Mouse (Mus musculus) forebrain, embryonic 12.5 days (tissue): ENCODE measurements at regions not wholly inside any gene's neighbourhood (a gene's known extent, or its start where the extent isn't known, plus 50 kb on each side); places are given as distances from the start of the nearest gene placed in this dataset.
A peak's percentile ranks its signal among the peaks of the same experiment; 100 is the strongest.

Experiments
- ATAC-seq: fragments of 200-750 bp; cut with Nextera tagmentation; 2 replicates; pipeline ENCODE4 v1.8.0; 2017; ENCODE audit warnings: moderate TSS enrichment; ENCODE audit not compliant: low FRiP score
- H3K27ac ChIP-seq: fragments of 300-500 bp; sonication (generic); 2 replicates; pipeline ENCODE4 v1.5.1; 2016; ENCODE audit warnings: mild to moderate bottlenecking
- H3K27me3 ChIP-seq: fragments of 300-500 bp; sonication (generic); 2 replicates; pipeline ENCODE4 v1.6.1; 2016; ENCODE audit warnings: mild to moderate bottlenecking
- H3K36me3 ChIP-seq: fragments of 300-500 bp; sonication (generic); replicated peaks from 2 replicates; pipeline ENCODE4 v1.6.1; 2016; ENCODE audit warnings: mild to moderate bottlenecking
- H3K4me1 ChIP-seq: fragments of 300-500 bp; sonication (generic); 2 replicates; pipeline ENCODE4 v1.6.1; 2016
- H3K4me2 ChIP-seq: fragments of 300-500 bp; sonication (generic); 2 replicates; pipeline ENCODE4 v1.6.1; 2016; ENCODE audit warnings: mild to moderate bottlenecking, moderate library complexity
- H3K4me3 ChIP-seq: fragments of 300-500 bp; sonication (generic); replicated peaks from 2 replicates; pipeline ENCODE4 v1.5.1; 2016; ENCODE audit warnings: mild to moderate bottlenecking
- H3K9ac ChIP-seq: fragments of 300-500 bp; sonication (generic); 2 replicates; pipeline ENCODE4 v1.6.1; 2016; ENCODE audit warnings: mild to moderate bottlenecking
- H3K9me3 ChIP-seq: fragments of 300-500 bp; sonication (generic); 2 replicates; pipeline ENCODE4 v1.6.1; 2016
- WGBS: fragments of 180-500 bp; shearing (Covaris S2); methylation state at CpG from one replicate; pipeline ENCODE4 v1.1.7; 2016; 5-methylcytosine and 5-hydroxymethylcytosine counted together

GRCm38 (mm10) chr1:108797053-108797801 lies 1185.0 kb upstream of the Cdh7 start:
- 17% methylated on average over 1 of the region's 1 CpGs for WGBS
- H3K9ac ChIP-seq: no peak overlapping the region
- H3K36me3 ChIP-seq: no peaks in the 10 kb centered on the region
- ATAC-seq: peak; percentile 92
- no peak overlapping the region for H3K4me3 ChIP-seq
- H3K4me2 ChIP-seq: no peak overlapping the region
- no peaks in the 10 kb centered on the region for H3K4me1 ChIP-seq
- no peak overlapping the region for H3K27ac ChIP-seq
- H3K27me3 ChIP-seq: no peaks in the 10 kb centered on the region
- no peaks in the 10 kb centered on the region for H3K9me3 ChIP-seq

GRCm38 (mm10) chr1:108800101-108800500 lies 1182.1 kb upstream of the Cdh7 start:
- no peak for ATAC-seq
- no peaks in the 10 kb centered on the region for H3K27me3 ChIP-seq
- no peaks in the 10 kb centered on the region for H3K9me3 ChIP-seq
- no peaks in the 10 kb centered on the region for H3K4me1 ChIP-seq
- H3K4me3 ChIP-seq: no peak overlapping the region
- no peaks in the 10 kb centered on the region for H3K36me3 ChIP-seq
- WGBS: 33% methylated on average over 4 of the region's 4 CpGs
- H3K27ac ChIP-seq: no peak overlapping the region
- H3K4me2 ChIP-seq: no peak overlapping the region
- no peak overlapping the region for H3K9ac ChIP-seq

DNA sequence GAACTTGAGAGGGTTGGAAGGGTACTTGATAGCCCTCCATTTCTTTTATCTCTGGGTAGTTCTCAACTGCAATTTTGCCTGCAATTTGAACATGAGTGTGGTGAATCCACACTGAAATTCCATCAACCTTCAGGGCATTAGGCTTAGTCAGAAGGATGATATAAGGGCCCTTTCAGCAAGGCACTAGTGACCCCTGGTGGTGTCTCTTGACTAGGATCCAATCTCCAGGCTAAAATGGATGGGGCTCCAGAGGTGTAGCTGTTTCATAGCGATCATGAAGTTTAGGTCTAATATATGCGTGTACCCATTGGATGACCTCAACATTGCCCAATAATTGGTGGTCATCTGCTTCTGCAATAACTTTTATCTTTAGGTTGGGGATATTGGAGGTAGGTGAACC lies 1155.0 kb upstream of the Cdh7 start:
- Histone ChIP-seq H3K27me3 (no peaks in the 10 kb centered on the region), H3K27ac (no peak overlapping the region), H3K4me2 (no peak overlapping the region), H3K9ac (no peak overlapping the region), H3K4me1 (no peaks in the 10 kb centered on the region), H3K4me3 (no peak overlapping the region), H3K9me3 (no peaks in the 10 kb centered on the region), H3K36me3 (no peaks in the 10 kb centered on the region)
- ATAC-seq: no peak
- 81% methylated on average over 2 of the region's 2 CpGs for WGBS
